Mouse (Mus musculus): ENCODE measurements around the gene Timm10. TPM values are rescaled to one million over a fixed set of nuclear protein-coding genes. Genes with fewer than 3 reads are reported as not detected.
A peak's percentile ranks its signal among the peaks of the same experiment; 100 is the strongest.
"Not testable (repeated sequence)": the region's sequence is repeated elsewhere in the genome, so short reads cannot be mapped to it uniquely, and the experiment has no call there.

Timm10 gene
- 20.7 and 27.7 TPM in 2 replicates for total RNA-seq (2017)

GRCm38 (mm10) chr2:84826488-84827282, at the start of gene Timm10:
Gene Timm10, plus strand, starts transcription at chr2:84826997.
- peak; percentile 85 to 93 for ATAC-seq (replicated peaks in 1 of 2; ENCODE audit: insufficient read depth in 1 of 2, low FRiP score in 2 of 2, low TSS enrichment in 1 of 2, low read depth in 1 of 2, poor library complexity in 2 of 2, severe bottlenecking in 2 of 2)

GRCm38 (mm10) chr2:84777706-84778105, 49.1 kb upstream of the Timm10 start:
- ATAC-seq (replicated peaks in 1 of 2; ENCODE audit: insufficient read depth in 1 of 2, low FRiP score in 2 of 2, low TSS enrichment in 1 of 2, low read depth in 1 of 2, poor library complexity in 2 of 2, severe bottlenecking in 2 of 2) = no peak

GRCm38 (mm10) chr2:84779210-84779609, 47.6 kb upstream of the Timm10 start:
- peak; percentile 88 for ATAC-seq (replicated peaks in 1 of 2; ENCODE audit: insufficient read depth in 1 of 2, low FRiP score in 2 of 2, low TSS enrichment in 1 of 2, low read depth in 1 of 2, poor library complexity in 2 of 2, severe bottlenecking in 2 of 2)

- ATAC-seq (replicated peaks in 1 of 2; ENCODE audit: insufficient read depth in 1 of 2, low FRiP score in 2 of 2, low TSS enrichment in 1 of 2, low read depth in 1 of 2, poor library complexity in 2 of 2, severe bottlenecking in 2 of 2) = peak in 1 of 2 experiments; percentile 72; a peak in 3 of 4 replicates
Measured at GRCm38 (mm10) chr2:84783315-84783714, 43.5 kb upstream of the Timm10 start.

- no peak for ATAC-seq (replicated peaks in 1 of 2; ENCODE audit: insufficient read depth in 1 of 2, low FRiP score in 2 of 2, low TSS enrichment in 1 of 2, low read depth in 1 of 2, poor library complexity in 2 of 2, severe bottlenecking in 2 of 2)
Measured at GRCm38 (mm10) chr2:84783840-84784566, 42.8 kb upstream of the Timm10 start.

- no peak for ATAC-seq (replicated peaks in 1 of 2; ENCODE audit: insufficient read depth in 1 of 2, low FRiP score in 2 of 2, low TSS enrichment in 1 of 2, low read depth in 1 of 2, poor library complexity in 2 of 2, severe bottlenecking in 2 of 2)
Measured at GRCm38 (mm10) chr2:84788316-84788715, 38.5 kb upstream of the Timm10 start.

GRCm38 (mm10) chr2:84790418-84790817, 36.4 kb upstream of the Timm10 start:
- no peak for ATAC-seq (replicated peaks in 1 of 2; ENCODE audit: insufficient read depth in 1 of 2, low FRiP score in 2 of 2, low TSS enrichment in 1 of 2, low read depth in 1 of 2, poor library complexity in 2 of 2, severe bottlenecking in 2 of 2)

GRCm38 (mm10) chr2:84792516-84792915, 34.3 kb upstream of the Timm10 start:
- no peak for ATAC-seq (replicated peaks in 1 of 2; ENCODE audit: insufficient read depth in 1 of 2, low FRiP score in 2 of 2, low TSS enrichment in 1 of 2, low read depth in 1 of 2, poor library complexity in 2 of 2, severe bottlenecking in 2 of 2)

GRCm38 (mm10) chr2:84793154-84793553, 33.6 kb upstream of the Timm10 start:
- no peak for ATAC-seq (replicated peaks in 1 of 2; ENCODE audit: insufficient read depth in 1 of 2, low FRiP score in 2 of 2, low TSS enrichment in 1 of 2, low read depth in 1 of 2, poor library complexity in 2 of 2, severe bottlenecking in 2 of 2)

- ATAC-seq (replicated peaks in 1 of 2; ENCODE audit: insufficient read depth in 1 of 2, low FRiP score in 2 of 2, low TSS enrichment in 1 of 2, low read depth in 1 of 2, poor library complexity in 2 of 2, severe bottlenecking in 2 of 2) = no peak
Measured at GRCm38 (mm10) chr2:84793871-84794270, 32.9 kb upstream of the Timm10 start.

GRCm38 (mm10) chr2:84797833-84798492, 28.8 kb upstream of the Timm10 start:
- peak; percentile 49 to 58; a peak in 3 of 4 replicates for ATAC-seq (replicated peaks in 1 of 2; ENCODE audit: insufficient read depth in 1 of 2, low FRiP score in 2 of 2, low TSS enrichment in 1 of 2, low read depth in 1 of 2, poor library complexity in 2 of 2, severe bottlenecking in 2 of 2)

- ATAC-seq (replicated peaks in 1 of 2; ENCODE audit: insufficient read depth in 1 of 2, low FRiP score in 2 of 2, low TSS enrichment in 1 of 2, low read depth in 1 of 2, poor library complexity in 2 of 2, severe bottlenecking in 2 of 2) = peak; percentile 66 to 78
Measured at GRCm38 (mm10) chr2:84798493-84798921, 28.3 kb upstream of the Timm10 start, which contains the start of gene Ube2l6. Gene Ube2l6, plus strand, starts transcription at chr2:84798828.

- ATAC-seq (replicated peaks in 1 of 2; ENCODE audit: insufficient read depth in 1 of 2, low FRiP score in 2 of 2, low TSS enrichment in 1 of 2, low read depth in 1 of 2, poor library complexity in 2 of 2, severe bottlenecking in 2 of 2) = peak; percentile 67 to 83
Measured at GRCm38 (mm10) chr2:84799041-84799561, 27.7 kb upstream of the Timm10 start.

- peak; percentile 33 to 37; a peak in 1 of 4 replicates for ATAC-seq (replicated peaks in 1 of 2; ENCODE audit: insufficient read depth in 1 of 2, low FRiP score in 2 of 2, low TSS enrichment in 1 of 2, low read depth in 1 of 2, poor library complexity in 2 of 2, severe bottlenecking in 2 of 2)
Measured at GRCm38 (mm10) chr2:84800304-84800703, 26.5 kb upstream of the Timm10 start.

GRCm38 (mm10) chr2:84801223-84801622, 25.6 kb upstream of the Timm10 start:
- not testable (repeated sequence) for ATAC-seq (replicated peaks in 1 of 2; ENCODE audit: insufficient read depth in 1 of 2, low FRiP score in 2 of 2, low TSS enrichment in 1 of 2, low read depth in 1 of 2, poor library complexity in 2 of 2, severe bottlenecking in 2 of 2)

GRCm38 (mm10) chr2:84803963-84804362, 22.8 kb upstream of the Timm10 start:
- ATAC-seq (replicated peaks in 1 of 2; ENCODE audit: insufficient read depth in 1 of 2, low FRiP score in 2 of 2, low TSS enrichment in 1 of 2, low read depth in 1 of 2, poor library complexity in 2 of 2, severe bottlenecking in 2 of 2) = peak in 1 of 2 experiments; percentile 30; a peak in 1 of 4 replicates

- no peak for ATAC-seq (replicated peaks in 1 of 2; ENCODE audit: insufficient read depth in 1 of 2, low FRiP score in 2 of 2, low TSS enrichment in 1 of 2, low read depth in 1 of 2, poor library complexity in 2 of 2, severe bottlenecking in 2 of 2)
Measured at GRCm38 (mm10) chr2:84806546-84806945, 20.3 kb upstream of the Timm10 start.

Data from hematopoietic stem cell, adult 5-6 weeks (primary cell).